Comparison of ENCODE assay signal across 8 mouse cellular contexts in the genomic region with DNA sequence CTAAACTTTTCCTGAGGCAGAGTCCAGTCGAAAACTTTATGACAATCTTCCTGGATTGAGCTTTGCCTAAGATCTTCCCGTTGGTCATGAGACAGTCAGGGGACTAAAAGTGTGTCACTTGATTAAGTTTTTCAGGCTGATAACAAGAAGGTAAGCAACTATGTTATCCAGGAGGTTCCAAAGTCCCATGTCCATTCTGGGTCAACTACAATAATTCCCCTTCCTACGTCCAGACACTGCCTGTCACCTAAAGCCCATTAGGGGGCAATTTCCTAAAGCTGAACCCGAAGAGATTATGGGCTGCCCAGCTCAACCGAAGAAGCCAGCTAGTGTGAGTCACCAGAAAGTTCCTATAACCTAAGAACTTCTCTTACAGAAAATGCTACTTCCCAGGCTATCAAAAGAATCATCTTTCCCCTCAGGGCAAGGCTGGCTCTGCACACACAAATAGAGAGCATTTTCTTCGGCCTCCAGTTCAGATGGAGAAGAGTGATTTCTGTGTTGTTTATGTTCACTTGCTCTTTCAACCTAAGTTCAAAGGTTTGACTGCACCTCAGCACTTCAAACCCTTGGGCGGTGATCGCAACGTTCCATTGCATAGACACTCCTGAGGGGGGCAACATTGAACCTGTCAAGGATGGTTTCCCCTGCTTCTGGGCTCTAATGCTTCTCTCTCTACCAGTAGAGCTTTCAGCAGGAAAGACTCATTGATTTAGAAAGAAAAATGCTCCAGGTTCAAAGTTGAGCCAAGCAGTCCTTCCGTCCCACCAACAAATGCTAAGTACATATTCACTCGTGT.
DNase-seq lines count a peak whose midpoint lies in the region; ATAC-seq and TF ChIP-seq lines count a peak whose summit lies in the region.

No protein-coding gene starts in this region.

- H3K4me1 ChIP-seq in liver, postnatal 0 days (ENCODE audit: insufficient read depth): 0 out of 2 replicates have a peak, but pooled peaks cover 2% of the 10 kb centered on the region
- no peaks in the 10 kb centered on the region for H3K4me1 ChIP-seq in thymus, adult 2 months (replicated peaks; ENCODE audit: control insufficient read depth, insufficient read depth, low read length)
- H3K4me1 ChIP-seq in forebrain, embryonic 10.5 days: no peaks in the 10 kb centered on the region

- TF ChIP-seq POLR2A in thymus, adult 2 months (IDR thresholded peaks at IDR 0.05; ENCODE audit: control insufficient read depth, extremely low read depth, insufficient read depth, low read length, poor library complexity): no peak

- no peak overlapping the region for H3K4me2 ChIP-seq in liver, postnatal 0 days (ENCODE audit: low read depth, low read length)

- H3K27ac ChIP-seq in liver, postnatal 0 days (ENCODE audit: low read depth): peak overlapping the region; percentile 58
- H3K27ac ChIP-seq in thymus, adult 2 months (ENCODE audit: control insufficient read depth, insufficient read depth, low read length): no peak overlapping the region
- H3K27ac ChIP-seq in forebrain, embryonic 10.5 days: no peak overlapping the region

- H3K9ac ChIP-seq in liver, postnatal 0 days (replicated peaks): no peak overlapping the region

- no peaks in the 10 kb centered on the region; the same call in 1 of the 2 replicates for H3K9me3 ChIP-seq in liver, postnatal 0 days (ENCODE audit: low read length)
- no peaks in the 10 kb centered on the region for H3K9me3 ChIP-seq in forebrain, embryonic 10.5 days

- peak; percentile 99 for ATAC-seq in inflammation-experienced regulatory T-cells, adult 6 months
- peak; percentile 88 for ATAC-seq in liver, postnatal 0 days

- no peaks in the 10 kb centered on the region for H3K27me3 ChIP-seq in liver, postnatal 0 days (ENCODE audit: insufficient read depth, low read length)
- no peaks in the 10 kb centered on the region for H3K27me3 ChIP-seq in thymus, adult 2 months (ENCODE audit: control insufficient read depth, insufficient read depth, low read length)
- no peaks in the 10 kb centered on the region for H3K27me3 ChIP-seq in forebrain, embryonic 10.5 days (ENCODE audit: poor library complexity, severe bottlenecking)

- peak; percentile 69 for TF ChIP-seq CTCF in liver, postnatal 0 days (IDR thresholded peaks at IDR 0.05; ENCODE audit: low read depth)
- TF ChIP-seq CTCF in thymus, adult 2 months (IDR thresholded peaks at IDR 0.05; ENCODE audit: borderline replicate concordance, control insufficient read depth, extremely low read depth, insufficient read depth, low read length, poor library complexity): no peak

- H3K4me3 ChIP-seq in liver, postnatal 0 days (ENCODE audit: low read depth, low read length): no peak overlapping the region
- no peak overlapping the region for H3K4me3 ChIP-seq in thymus, adult 2 months (ENCODE audit: control insufficient read depth, insufficient read depth, low read length)
- H3K4me3 ChIP-seq in forebrain, embryonic 10.5 days: no peak overlapping the region

- DNase-seq in layer of hippocampus, adult 11-12 months (ENCODE audit: low spot score): peak; percentile 33
- DNase-seq in layer of hippocampus, adult 9-10 months (ENCODE audit: low spot score): no peak
- peak; percentile 6 for DNase-seq in MEL-GATA-1-ER (ENCODE audit: extremely low read depth, low read depth)
- peak; percentile 52 for DNase-seq in cerebellum, adult 8-10 months
- DNase-seq in liver, postnatal 0 days: peak; percentile 36
- DNase-seq in thymus, adult 2 months: peak; percentile 82
- no peak for DNase-seq in forebrain, embryonic 10.5 days (ENCODE audit: extremely low spot score, low spot score)

- no peak for TF ChIP-seq EP300 in liver, postnatal 0 days (IDR thresholded peaks at IDR 0.05; ENCODE audit: low read depth)

- no peaks in the 10 kb centered on the region for H3K36me3 ChIP-seq in liver, postnatal 0 days (replicated peaks; ENCODE audit: insufficient read depth, low read length)
- H3K36me3 ChIP-seq in thymus, adult 2 months (ENCODE audit: control insufficient read depth, insufficient read depth, low read length): no peaks in the 10 kb centered on the region
- H3K36me3 ChIP-seq in forebrain, embryonic 10.5 days (replicated peaks): no peaks in the 10 kb centered on the region

- 32% methylated on average over 11 of the region's 11 CpGs for whole genome bisulfite sequencing in liver, postnatal 0 days (ENCODE audit: insufficient replicate concordance)
- 37% methylated on average over 11 of the region's 11 CpGs for WGBS in thymus, adult 2 months
- 68% methylated on average over 11 of the region's 11 CpGs for WGBS in forebrain, embryonic 10.5 days

Comparison
In these comparisons a context has a peak if more than half of its experiments do, and no peak if none do; other contexts are left out.
1. DNase-seq: peak in layer of hippocampus, adult 11-12 months (single experiment), MEL-GATA-1-ER (single experiment), cerebellum, adult 8-10 months (single experiment), liver, postnatal 0 days (single experiment) and thymus, adult 2 months (single experiment); none in layer of hippocampus, adult 9-10 months (single experiment) and forebrain, embryonic 10.5 days (single experiment).